Mouse (Mus musculus) olfactory bulb, adult 2 months (tissue): ENCODE measurements around the gene Ccn5.
A peak's percentile ranks its signal among the peaks of the same experiment; 100 is the strongest.

Experiments
- CTCF ChIP-seq: fragments of 200-500 bp; IDR thresholded peaks from 2 replicates; pipeline ENCODE4 v1.5.1; 2012; ENCODE audit warnings: low read depth, mild to moderate bottlenecking, low read length, moderate library complexity; ENCODE audit not compliant: insufficient read depth
- POLR2A ChIP-seq: fragments of 200-500 bp; IDR thresholded peaks from 2 replicates; pipeline ENCODE4 v1.6.1; 2012; ENCODE audit warnings: mild to moderate bottlenecking, low read depth, low read length, moderate library complexity; ENCODE audit not compliant: insufficient read depth

- TF ChIP-seq CTCF: peak; percentile 84
- no peak for TF ChIP-seq POLR2A
These were observed 37.7 kb downstream of the Ccn5 start for GRCm38 (mm10) chr2:163858254-163858947.
